Mouse (Mus musculus) midbrain, embryonic 16.5 days (tissue): ENCODE measurements at regions not wholly inside any gene's neighbourhood (a gene's known extent, or its start where the extent isn't known, plus 50 kb on each side); places are given as distances from the start of the nearest gene placed in this dataset.
A peak's percentile ranks its signal among the peaks of the same experiment; 100 is the strongest.

Source experiments
- ATAC-seq: fragments of 200-750 bp; cut with Nextera tagmentation; 2 replicates; pipeline ENCODE4 v1.8.0; 2017; ENCODE audit warnings: moderate TSS enrichment
- H3K27ac ChIP-seq: fragments of 300-500 bp; sonication (generic); 2 replicates; pipeline ENCODE4 v1.5.1; 2014; ENCODE audit warnings: mild to moderate bottlenecking, low read length, mixed read lengths
- H3K27me3 ChIP-seq: fragments of 300-500 bp; sonication (generic); 2 replicates; pipeline ENCODE4 v1.6.1; 2014; ENCODE audit warnings: low read depth, low read length, mixed read lengths; ENCODE audit not compliant: control insufficient read depth, insufficient read depth
- H3K36me3 ChIP-seq: fragments of 300-500 bp; sonication (generic); 2 replicates; pipeline ENCODE4 v1.6.1; 2014; ENCODE audit warnings: mild to moderate bottlenecking, low read length, moderate library complexity, mixed read lengths; ENCODE audit not compliant: control insufficient read depth, insufficient read depth
- H3K4me1 ChIP-seq: fragments of 300-500 bp; sonication (generic); 2 replicates; pipeline ENCODE4 v1.6.1; 2014; ENCODE audit warnings: mild to moderate bottlenecking, low read length, mixed read lengths; ENCODE audit not compliant: control insufficient read depth, insufficient read depth
- H3K4me2 ChIP-seq: fragments of 300-500 bp; sonication (generic); 2 replicates; pipeline ENCODE4 v1.6.1; 2014; ENCODE audit warnings: mild to moderate bottlenecking, low read length, mixed read lengths
- H3K4me3 ChIP-seq: fragments of 300-500 bp; sonication (generic); 2 replicates; pipeline ENCODE4 v1.5.1; 2014; ENCODE audit warnings: low read depth, mild to moderate bottlenecking, low read length, moderate library complexity, mixed read lengths
- H3K9ac ChIP-seq: fragments of 300-500 bp; sonication (generic); 2 replicates; pipeline ENCODE4 v1.6.1; 2014; ENCODE audit warnings: low read depth, low read length, mixed read lengths
- H3K9me3 ChIP-seq: fragments of 300-500 bp; sonication (generic); replicated peaks from 2 replicates; pipeline ENCODE4 v1.6.1; 2014; ENCODE audit warnings: mild to moderate bottlenecking, low read length, mixed read lengths; ENCODE audit not compliant: control insufficient read depth, poor library complexity, severe bottlenecking
- WGBS: fragments of 180-500 bp; shearing (Covaris S2); extraction: QIAGEN DNeasy Blood & Tissue Kit; methylation state at CpG from one replicate; pipeline ENCODE4 v1.1.7; 2014; 5-methylcytosine and 5-hydroxymethylcytosine counted together

DNA sequence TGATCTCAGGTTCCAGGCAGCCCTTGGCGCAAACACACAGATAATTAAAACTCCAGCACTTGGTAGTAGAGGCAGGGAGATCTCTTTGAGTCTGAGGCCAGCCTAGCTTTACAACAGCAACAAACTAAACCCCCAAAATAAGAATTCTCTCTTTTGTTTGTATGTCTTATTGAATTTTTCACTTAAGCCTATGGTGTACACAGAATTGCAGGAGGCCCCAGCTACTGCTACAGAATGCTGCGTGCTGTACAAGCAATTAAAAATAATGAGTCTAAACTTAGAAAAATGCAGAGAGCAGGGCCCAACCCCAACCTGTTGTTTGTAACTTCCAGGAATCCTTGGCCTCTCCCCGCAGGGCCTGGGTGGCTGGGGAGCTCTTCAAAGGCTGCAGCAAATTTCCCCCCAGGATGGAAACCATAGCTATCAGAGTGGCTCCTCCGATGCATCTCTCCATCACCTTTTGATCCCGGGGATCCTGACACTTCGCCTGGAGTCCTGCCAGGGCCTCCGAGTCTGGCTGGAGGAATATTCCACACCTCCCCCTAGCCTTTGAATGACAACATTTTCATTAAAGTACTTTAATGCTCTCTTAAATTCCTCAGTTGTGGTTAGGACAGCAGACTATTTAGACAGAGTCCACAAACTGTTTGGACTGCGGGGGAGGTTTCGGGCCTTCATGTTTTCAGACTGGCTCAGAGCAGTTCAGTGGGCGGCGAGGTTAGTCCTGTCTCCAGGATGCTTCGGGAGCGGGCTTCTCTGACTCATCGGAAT is 116.7 kb upstream of the Myocd start:
- no peaks in the 10 kb centered on the region for H3K4me1 ChIP-seq
- no peak overlapping the region for H3K27ac ChIP-seq
- no peaks in the 10 kb centered on the region for H3K27me3 ChIP-seq
- no peaks in the 10 kb centered on the region for H3K36me3 ChIP-seq
- ATAC-seq: no peak
- no peak overlapping the region for H3K4me2 ChIP-seq
- 73% methylated on average over 14 of the region's 14 CpGs for WGBS
- no peak overlapping the region for H3K9ac ChIP-seq
- no peaks in the 10 kb centered on the region for H3K9me3 ChIP-seq
- H3K4me3 ChIP-seq: no peak overlapping the region

DNA sequence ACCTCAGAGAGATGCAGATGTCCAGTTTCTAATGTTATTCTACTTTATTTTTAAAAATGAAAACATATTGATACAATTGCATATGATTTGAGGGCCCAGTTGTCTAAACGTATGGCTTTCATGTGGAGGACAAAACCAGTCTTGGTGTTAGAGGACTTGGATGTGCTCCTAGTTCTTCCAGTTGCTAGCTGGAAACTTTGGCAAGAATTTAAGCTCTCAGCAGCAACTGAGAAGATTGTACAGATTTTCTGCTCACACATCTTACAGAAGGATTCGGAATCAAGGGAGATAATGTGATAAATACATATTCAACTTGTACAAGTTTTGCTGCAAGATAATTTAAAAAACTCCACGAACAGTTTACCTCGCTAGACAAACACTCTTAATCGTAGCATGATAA is 105.6 kb upstream of the Myocd start:
- ATAC-seq: no peak
- 90% methylated on average over 5 of the region's 5 CpGs for WGBS

DNA sequence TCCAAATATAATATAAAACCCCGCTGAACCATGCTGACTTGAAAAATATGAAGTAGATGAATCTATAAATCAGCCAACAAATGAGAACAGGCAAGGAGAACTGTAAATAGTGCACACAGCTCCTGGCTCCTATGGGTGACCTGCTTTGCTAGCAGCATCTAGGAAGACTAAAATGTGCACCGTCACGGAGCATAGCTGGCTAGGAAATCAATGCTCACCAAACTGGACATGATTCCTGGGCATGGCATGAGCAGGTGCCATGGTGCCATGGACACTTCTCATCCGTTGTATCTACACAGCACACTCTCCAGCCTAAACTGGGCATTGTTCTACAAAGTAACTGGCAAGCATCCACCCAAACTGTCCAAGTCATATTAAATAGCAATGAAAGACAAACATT is 103.3 kb upstream of the Myocd start:
- ATAC-seq: no peak
- Histone ChIP-seq H3K4me2 (no peak overlapping the region), H3K9me3 (no peaks in the 10 kb centered on the region), H3K36me3 (no peaks in the 10 kb centered on the region), H3K4me1 (no peaks in the 10 kb centered on the region), H3K27me3 (no peaks in the 10 kb centered on the region), H3K27ac (no peak overlapping the region), H3K4me3 (no peak overlapping the region), H3K9ac (no peak overlapping the region)
- WGBS: 94% methylated on average over 4 of the region's 4 CpGs

More for the DNA sequence above, 105.6 kb upstream of the Myocd start:
- Histone ChIP-seq H3K27ac (no peak overlapping the region), H3K4me3 (no peak overlapping the region), H3K27me3 (no peaks in the 10 kb centered on the region), H3K9me3 (no peaks in the 10 kb centered on the region), H3K4me2 (no peak overlapping the region), H3K4me1 (no peaks in the 10 kb centered on the region), H3K36me3 (no peaks in the 10 kb centered on the region), H3K9ac (no peak overlapping the region)

DNA sequence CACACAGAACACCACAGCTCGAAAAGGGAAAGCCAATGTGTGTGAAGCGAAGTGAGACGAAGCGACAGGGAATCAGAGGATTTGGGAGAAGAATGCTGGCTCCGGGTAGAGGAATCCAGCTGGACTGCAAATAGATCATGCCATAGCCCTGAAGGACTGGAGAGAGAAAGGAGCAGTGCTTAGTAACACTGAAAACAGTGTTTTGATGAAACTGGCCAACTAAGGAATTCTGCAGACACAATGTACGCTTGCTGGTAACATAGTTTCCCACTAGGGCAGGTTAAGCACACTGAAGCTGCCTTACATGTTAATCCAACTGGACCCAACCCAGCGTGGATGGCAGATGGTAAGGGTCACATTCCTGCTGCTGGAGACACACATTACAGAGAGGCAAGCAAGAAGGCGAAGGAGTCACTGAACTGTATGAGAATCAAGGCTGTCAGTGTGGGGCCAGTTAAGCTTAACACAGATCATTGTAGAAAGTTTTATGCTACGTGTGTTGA is 102.6 kb upstream of the Myocd start:
- no peak overlapping the region for H3K4me2 ChIP-seq
- no peaks in the 10 kb centered on the region for H3K36me3 ChIP-seq
- H3K4me1 ChIP-seq: no peaks in the 10 kb centered on the region
- 0 out of 2 replicates have a peak, but pooled peaks have one; percentile 17 for ATAC-seq
- H3K9me3 ChIP-seq: no peaks in the 10 kb centered on the region
- H3K27me3 ChIP-seq: no peaks in the 10 kb centered on the region
- no peak overlapping the region for H3K9ac ChIP-seq
- 60% methylated on average over 9 of the region's 9 CpGs for WGBS
- no peak overlapping the region for H3K27ac ChIP-seq
- no peak overlapping the region for H3K4me3 ChIP-seq

DNA sequence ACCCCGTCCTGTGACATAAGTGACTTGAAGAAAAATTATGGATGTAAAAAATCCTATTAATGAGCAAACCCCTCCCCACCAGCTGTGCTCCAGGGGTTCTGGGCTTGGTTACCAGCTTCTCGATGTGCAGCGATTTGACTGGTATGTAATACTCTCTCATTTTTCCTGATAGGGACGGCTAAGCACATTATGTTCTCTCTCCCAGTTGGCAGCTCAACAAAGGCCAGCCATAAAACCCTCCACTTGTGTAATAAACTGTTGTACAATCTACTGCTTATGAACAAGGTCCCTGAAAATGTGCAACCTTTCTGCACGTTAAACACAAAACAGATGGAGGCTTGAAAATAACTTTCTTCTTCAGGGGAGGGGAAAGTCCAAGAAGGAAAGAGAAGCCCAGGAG is 98.0 kb upstream of the Myocd start:
- Histone ChIP-seq H3K4me2 (no peak overlapping the region), H3K27ac (no peak overlapping the region), H3K4me3 (no peak overlapping the region), H3K9ac (no peak overlapping the region), H3K36me3 (no peaks in the 10 kb centered on the region), H3K27me3 (no peaks in the 10 kb centered on the region), H3K9me3 (no peaks in the 10 kb centered on the region), H3K4me1 (peaks cover 4% of the 10 kb centered on the region; the same call in 1 of the 2 replicates)
- WGBS: 70% methylated on average over 5 of the region's 5 CpGs
- ATAC-seq: no peak

DNA sequence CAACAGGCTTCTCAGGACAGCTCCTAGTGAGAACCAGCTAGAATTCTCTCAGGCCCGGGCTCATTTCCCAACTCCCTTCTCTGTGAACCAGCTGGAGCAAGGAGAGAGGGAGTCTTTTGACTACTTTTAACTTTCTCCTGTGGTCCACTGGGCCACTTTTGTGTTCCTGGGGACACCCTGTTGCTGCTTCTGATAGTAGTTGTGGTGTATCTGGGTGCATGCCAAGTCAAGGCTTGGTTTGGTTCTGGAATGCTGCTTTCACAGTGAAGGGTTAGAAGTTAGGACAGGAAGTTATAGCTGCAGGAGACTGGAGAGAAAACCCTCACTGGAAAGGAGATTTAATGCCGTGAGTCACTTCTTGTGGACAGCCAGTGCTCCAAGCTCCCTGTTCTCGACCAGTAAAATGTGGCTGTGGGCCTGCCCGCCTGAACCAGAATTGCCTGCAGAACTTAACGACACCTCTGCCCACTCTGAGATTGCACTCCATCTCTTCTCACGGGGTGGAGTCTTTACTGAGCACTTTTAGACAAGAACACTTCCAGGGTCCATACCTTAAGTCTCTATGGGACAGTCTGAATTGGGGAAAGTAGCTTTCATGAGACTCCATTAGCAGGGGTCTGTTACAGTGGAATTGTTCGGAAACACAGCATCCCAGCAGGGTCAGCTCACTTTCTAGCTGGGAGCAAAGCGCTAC is 97.0 kb upstream of the Myocd start:
- no peak overlapping the region for H3K4me3 ChIP-seq
- ATAC-seq: no peak
- 81% methylated on average over 8 of the region's 8 CpGs for WGBS
- no peak overlapping the region for H3K4me2 ChIP-seq
- H3K27me3 ChIP-seq: no peaks in the 10 kb centered on the region
- no peaks in the 10 kb centered on the region for H3K36me3 ChIP-seq
- no peak overlapping the region for H3K27ac ChIP-seq
- H3K9me3 ChIP-seq: no peaks in the 10 kb centered on the region
- H3K4me1 ChIP-seq: peaks cover 4% of the 10 kb centered on the region; the same call in 1 of the 2 replicates
- H3K9ac ChIP-seq: no peak overlapping the region

DNA sequence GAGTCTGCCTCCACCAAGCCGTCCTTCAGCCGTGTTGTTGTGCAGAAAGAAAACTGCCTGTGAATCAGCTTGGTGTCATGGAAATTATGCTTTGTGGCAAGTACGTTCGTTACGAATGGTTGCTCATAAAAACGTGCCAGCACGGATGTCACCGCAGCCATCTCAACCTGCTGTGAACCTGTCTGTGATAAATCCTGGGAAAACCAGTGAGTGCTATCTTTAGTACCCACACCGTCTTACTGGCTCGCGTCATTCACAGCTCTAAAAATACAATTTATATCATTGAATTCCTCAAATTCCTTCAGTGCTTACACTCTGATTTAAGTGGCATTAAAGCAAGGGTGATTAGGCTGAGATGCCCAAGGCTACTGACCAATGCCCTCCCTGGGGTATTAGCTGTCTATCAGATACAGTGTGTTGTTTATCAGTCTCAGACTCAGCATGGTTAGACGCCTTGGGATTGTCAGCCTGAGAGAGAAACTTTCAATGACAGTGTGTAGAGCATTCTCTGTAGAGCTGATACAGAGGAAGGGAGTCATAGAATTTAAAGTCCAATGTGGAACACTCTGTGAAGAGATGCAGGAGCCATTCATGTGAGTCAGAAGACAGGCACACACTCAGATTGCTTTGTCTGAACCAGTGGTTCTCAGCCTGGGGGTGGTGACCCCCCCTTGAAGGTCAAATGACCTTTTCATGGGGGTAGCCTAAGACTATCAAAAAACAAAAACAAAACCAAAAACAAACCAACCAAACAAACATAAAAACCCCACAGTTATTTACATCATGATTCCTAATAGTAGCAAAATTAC is 96.2 kb upstream of the Myocd start:
- 67% methylated on average over 12 of the region's 12 CpGs for WGBS
- no peaks in the 10 kb centered on the region for H3K36me3 ChIP-seq
- ATAC-seq: no peak
- no peak overlapping the region for H3K4me2 ChIP-seq
- no peaks in the 10 kb centered on the region for H3K27me3 ChIP-seq
- peaks cover 4% of the 10 kb centered on the region; the same call in 1 of the 2 replicates for H3K4me1 ChIP-seq
- H3K4me3 ChIP-seq: no peak overlapping the region
- no peak overlapping the region for H3K9ac ChIP-seq
- H3K27ac ChIP-seq: no peak overlapping the region
- no peaks in the 10 kb centered on the region for H3K9me3 ChIP-seq

DNA sequence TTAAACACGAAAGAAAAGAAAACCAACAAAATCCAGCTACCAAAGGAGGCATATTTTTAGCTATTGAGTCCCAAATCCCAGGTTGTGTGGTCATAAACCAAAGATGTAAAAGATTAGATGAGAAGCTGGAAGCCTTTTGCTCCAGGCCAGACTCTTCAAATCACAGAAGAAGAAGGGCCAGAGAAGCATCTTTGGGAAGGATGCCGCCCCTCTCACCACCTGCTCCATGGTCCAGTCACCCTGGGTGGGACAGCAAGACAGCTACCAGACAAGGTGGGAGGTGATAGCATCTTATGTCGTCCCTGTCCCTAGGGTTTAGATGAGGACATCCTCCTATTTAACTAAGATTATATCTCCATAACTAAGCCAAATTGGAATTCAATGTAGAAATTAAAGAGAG is 95.1 kb upstream of the Myocd start:
- no peak overlapping the region for H3K27ac ChIP-seq
- H3K9me3 ChIP-seq: no peaks in the 10 kb centered on the region
- no peak for ATAC-seq
- no peaks in the 10 kb centered on the region for H3K27me3 ChIP-seq
- no peaks in the 10 kb centered on the region for H3K36me3 ChIP-seq
- H3K9ac ChIP-seq: no peak overlapping the region
- peaks cover 4% of the 10 kb centered on the region; the same call in 1 of the 2 replicates for H3K4me1 ChIP-seq
- 91% methylated on average over 3 of the region's 3 CpGs for WGBS
- no peak overlapping the region for H3K4me3 ChIP-seq
- no peak overlapping the region for H3K4me2 ChIP-seq
